Mouse (Mus musculus): ENCODE data around the gene Tmem132e. TPM values are rescaled to one million over a fixed set of nuclear protein-coding genes. Genes with fewer than 3 reads are reported as not detected.

The Tmem132e gene
- polyA plus RNA-seq, 1 experiment from 2014 or later = 0.65 TPM

DNA sequence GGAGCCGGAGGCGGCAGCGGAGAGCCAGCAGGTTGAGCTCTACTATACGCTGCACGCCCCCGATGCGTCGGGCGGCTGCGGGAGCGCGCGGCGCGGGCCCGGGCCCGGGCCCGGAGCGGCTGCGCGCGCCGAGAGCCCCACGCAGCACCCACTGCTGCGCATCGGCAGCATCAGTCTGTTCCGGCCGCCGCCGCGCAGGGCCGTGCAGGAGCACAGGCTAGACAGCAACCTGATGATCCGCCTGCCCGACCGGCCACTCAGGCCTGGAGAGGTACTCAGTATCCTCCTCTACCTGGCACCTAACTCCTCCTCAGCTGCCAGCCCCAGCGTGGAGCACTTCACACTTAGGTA is 46.1 kb downstream of the Tmem132e start:
- Histone ChIP-seq H3K27me3 (replicated peaks) (peaks cover 40% of the 10 kb centered on the region), H3K9me3 (no peaks in the 10 kb centered on the region), H3K36me3 (no peaks in the 10 kb centered on the region), H3K4me1 (peaks cover 7% of the 10 kb centered on the region; the same call in 1 of the 2 replicates), H3K27ac (no peak overlapping the region), H3K4me2 (peak overlapping the region; percentile 57), H3K4me3 (replicated peaks) (peak overlapping the region; percentile 32), H3K9ac (no peak overlapping the region)
- ATAC-seq (ENCODE audit: insufficient read depth, low FRiP score, low read depth) = no peak
- 4% methylated on average over 36 of the region's 36 CpGs for WGBS

DNA sequence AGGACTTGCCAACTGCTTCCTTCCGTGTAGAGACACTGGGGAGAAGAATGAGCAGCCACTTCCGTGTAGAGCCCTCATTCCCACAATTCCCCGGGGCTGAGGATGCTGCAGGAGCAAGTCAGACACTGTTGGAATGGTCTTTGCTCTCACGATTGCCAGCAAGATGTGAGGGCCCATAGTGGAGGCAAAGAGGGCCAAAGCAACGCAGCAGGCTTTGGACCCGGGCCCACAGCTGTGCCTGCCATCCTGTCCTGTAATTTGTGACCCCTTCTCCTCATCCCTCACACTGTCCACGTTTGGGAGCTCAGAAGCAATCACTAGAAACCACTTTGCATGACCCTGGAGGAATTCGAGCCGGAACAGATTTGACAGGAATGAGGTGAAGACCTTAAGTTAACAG is 59.8 kb downstream of the Tmem132e start:
- Histone ChIP-seq H3K9me3 (no peaks in the 10 kb centered on the region), H3K4me1 (no peaks in the 10 kb centered on the region), H3K27ac (no peak overlapping the region), H3K9ac (no peak overlapping the region), H3K36me3 (no peaks in the 10 kb centered on the region), H3K4me2 (no peak overlapping the region), H3K27me3 (replicated peaks) (no peaks in the 10 kb centered on the region), H3K4me3 (replicated peaks) (no peak overlapping the region)
- no peak for ATAC-seq (ENCODE audit: insufficient read depth, low FRiP score, low read depth)
- WGBS = 54% methylated on average over 9 of the region's 9 CpGs

DNA sequence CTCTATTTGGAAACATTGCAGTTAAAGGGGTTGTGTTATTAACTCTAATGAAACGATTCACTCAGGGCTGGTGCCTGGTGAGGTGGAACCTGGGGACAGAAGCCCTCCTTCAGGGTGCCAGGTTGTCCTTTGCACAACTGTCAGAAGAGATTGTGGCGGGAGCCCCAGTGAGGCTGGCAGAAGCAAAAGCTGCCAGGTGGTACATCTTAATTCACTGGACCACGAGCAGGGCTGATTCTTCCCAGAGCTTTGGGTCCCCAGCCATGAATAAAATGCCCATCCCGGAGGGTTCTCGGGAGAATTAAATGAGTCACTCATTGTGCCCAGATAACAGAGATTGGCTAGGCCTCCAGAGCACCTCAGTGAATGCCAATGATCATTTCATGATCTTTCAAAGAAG is 63.8 kb downstream of the Tmem132e start:
- Histone ChIP-seq H3K27ac (no peak overlapping the region), H3K4me1 (no peaks in the 10 kb centered on the region), H3K9me3 (no peaks in the 10 kb centered on the region), H3K36me3 (no peaks in the 10 kb centered on the region), H3K4me2 (no peak overlapping the region), H3K4me3 (replicated peaks) (no peak overlapping the region), H3K9ac (no peak overlapping the region), H3K27me3 (replicated peaks) (no peaks in the 10 kb centered on the region)
- WGBS = 72% methylated on average over 5 of the region's 5 CpGs
- no peak for ATAC-seq (ENCODE audit: insufficient read depth, low FRiP score, low read depth)

DNA sequence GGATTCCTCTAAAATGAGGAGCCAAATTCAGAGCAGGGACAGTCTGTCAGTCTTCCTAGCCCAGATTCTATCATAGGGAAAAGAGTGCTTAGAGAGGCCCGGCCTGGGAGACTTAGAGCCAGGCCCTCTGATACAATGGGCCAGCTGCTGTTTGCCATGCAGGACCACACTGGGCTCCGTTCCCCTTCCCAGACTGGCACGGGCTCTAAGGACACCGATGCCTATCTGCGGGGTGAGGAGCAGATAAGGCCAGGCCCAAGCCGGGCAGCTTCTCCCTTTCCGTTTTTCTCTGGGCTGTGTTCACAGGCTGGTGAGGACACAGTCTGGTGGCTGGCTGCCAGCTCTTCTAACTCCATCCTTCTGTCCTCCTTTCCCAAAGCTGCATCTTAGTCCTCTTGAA is 64.5 kb downstream of the Tmem132e start:
- no peak overlapping the region for H3K27ac ChIP-seq
- H3K4me2 ChIP-seq = no peak overlapping the region
- 74% methylated on average over 7 of the region's 7 CpGs for WGBS
- H3K9ac ChIP-seq = no peak overlapping the region
- H3K4me3 ChIP-seq (replicated peaks) = no peak overlapping the region
- H3K4me1 ChIP-seq = no peaks in the 10 kb centered on the region
- no peak for ATAC-seq (ENCODE audit: insufficient read depth, low FRiP score, low read depth)
- no peaks in the 10 kb centered on the region for H3K27me3 ChIP-seq (replicated peaks)
- no peaks in the 10 kb centered on the region for H3K9me3 ChIP-seq
- H3K36me3 ChIP-seq = no peaks in the 10 kb centered on the region

DNA sequence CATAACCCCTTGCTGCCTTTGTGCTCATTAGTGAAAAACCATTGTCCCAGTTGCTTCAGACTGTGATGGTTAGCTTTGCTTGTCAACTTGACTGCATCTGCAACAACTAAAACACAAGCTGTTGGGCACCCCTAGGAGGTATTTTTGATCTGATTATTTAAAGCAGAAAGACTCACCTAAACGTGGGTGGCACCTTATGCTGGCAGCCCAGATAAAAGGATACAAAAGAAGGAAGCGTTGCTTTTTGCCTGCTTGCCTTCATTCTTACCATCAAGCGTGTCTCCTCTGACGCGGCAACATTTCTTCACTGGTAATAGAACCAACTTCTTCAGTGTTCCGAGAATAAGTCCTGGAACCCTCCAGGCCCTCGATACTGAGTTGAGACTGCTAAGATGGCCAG is 72.6 kb downstream of the Tmem132e start:
- no peaks in the 10 kb centered on the region for H3K27me3 ChIP-seq (replicated peaks)
- no peak for ATAC-seq (ENCODE audit: insufficient read depth, low FRiP score, low read depth)
- H3K27ac ChIP-seq = no peak overlapping the region
- 84% methylated on average over 7 of the region's 7 CpGs for WGBS
- no peak overlapping the region for H3K4me3 ChIP-seq (replicated peaks)
- H3K36me3 ChIP-seq = no peaks in the 10 kb centered on the region
- no peak overlapping the region for H3K9ac ChIP-seq
- H3K4me2 ChIP-seq = no peak overlapping the region
- H3K4me1 ChIP-seq = no peaks in the 10 kb centered on the region
- no peaks in the 10 kb centered on the region for H3K9me3 ChIP-seq

DNA sequence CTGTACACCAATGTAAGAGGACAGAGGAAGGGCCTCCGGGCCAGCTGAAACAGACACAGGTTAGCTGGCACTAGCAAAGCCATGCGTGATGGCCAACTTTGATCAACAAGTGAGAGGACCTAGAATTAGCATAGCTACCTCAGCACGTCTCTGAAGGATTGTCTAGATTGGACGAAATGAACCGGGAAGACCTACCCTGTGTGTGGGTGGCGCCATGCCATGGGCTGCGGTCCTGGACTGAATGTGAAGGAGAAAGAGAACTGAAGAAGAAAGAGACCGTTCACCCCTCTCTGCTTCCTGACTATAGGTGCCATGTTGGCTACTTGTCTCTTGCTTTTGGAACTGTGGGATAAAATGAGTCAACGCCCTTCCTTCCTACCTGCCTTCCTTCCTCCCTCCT is 76.8 kb downstream of the Tmem132e start:
- 88% methylated on average over 9 of the region's 9 CpGs for WGBS
- no peak overlapping the region for H3K9ac ChIP-seq
- no peaks in the 10 kb centered on the region for H3K9me3 ChIP-seq
- H3K4me1 ChIP-seq = no peaks in the 10 kb centered on the region
- no peak for ATAC-seq (ENCODE audit: insufficient read depth, low FRiP score, low read depth)
- no peak overlapping the region for H3K27ac ChIP-seq
- no peaks in the 10 kb centered on the region for H3K36me3 ChIP-seq
- H3K27me3 ChIP-seq (replicated peaks) = no peaks in the 10 kb centered on the region
- H3K4me3 ChIP-seq (replicated peaks) = no peak overlapping the region
- no peak overlapping the region for H3K4me2 ChIP-seq

DNA sequence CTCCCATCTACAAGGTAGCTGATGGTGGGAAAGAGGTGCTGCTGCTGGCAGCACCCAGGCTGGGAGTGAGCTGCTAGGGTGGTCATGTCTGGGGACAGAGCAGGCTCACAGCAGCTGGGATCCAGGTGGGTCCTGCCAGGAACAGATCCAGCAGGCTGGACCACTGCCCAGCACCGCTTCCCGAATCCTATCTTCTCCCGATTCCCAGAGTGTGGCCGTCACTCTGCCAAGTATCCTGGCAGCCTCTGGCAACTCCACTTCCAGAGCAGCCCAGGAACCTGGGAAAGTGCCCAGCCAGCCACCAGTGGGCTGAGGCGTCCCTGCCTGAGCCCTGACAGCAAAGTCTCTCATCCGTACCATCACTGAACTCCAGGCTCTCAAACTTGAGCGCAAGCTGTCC is 78.5 kb downstream of the Tmem132e start:
- H3K9ac ChIP-seq = no peak overlapping the region
- H3K27ac ChIP-seq = no peak overlapping the region
- H3K36me3 ChIP-seq = no peaks in the 10 kb centered on the region
- WGBS = 60% methylated on average over 7 of the region's 7 CpGs
- H3K9me3 ChIP-seq = no peaks in the 10 kb centered on the region
- H3K27me3 ChIP-seq (replicated peaks) = no peaks in the 10 kb centered on the region
- no peak overlapping the region for H3K4me3 ChIP-seq (replicated peaks)
- ATAC-seq (ENCODE audit: insufficient read depth, low FRiP score, low read depth) = no peak
- H3K4me2 ChIP-seq = no peak overlapping the region
- no peaks in the 10 kb centered on the region for H3K4me1 ChIP-seq

DNA sequence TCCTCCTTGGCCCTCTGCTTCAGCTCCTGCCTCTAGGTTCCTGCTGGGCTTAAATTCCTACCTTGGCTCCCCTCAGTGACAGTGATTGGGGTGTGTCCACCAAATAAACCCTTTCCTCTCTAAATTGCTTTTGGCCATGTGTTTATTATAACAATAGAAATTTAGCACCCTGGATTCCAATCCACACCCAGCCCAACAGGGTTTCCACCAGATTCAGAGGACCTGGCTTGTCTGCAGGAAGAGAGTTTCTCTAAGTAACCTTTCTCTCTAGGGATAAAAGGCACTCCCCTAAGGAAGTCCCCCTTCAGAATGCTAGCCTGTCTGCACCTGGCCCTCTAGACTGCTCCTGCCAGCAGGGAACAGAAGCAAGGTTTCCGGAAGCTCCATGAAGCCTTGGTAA is 82.4 kb downstream of the Tmem132e start:
- Histone ChIP-seq H3K4me1 (no peaks in the 10 kb centered on the region), H3K9me3 (no peaks in the 10 kb centered on the region), H3K9ac (no peak overlapping the region), H3K27ac (no peak overlapping the region), H3K4me3 (replicated peaks) (no peak overlapping the region), H3K27me3 (replicated peaks) (no peaks in the 10 kb centered on the region), H3K36me3 (no peaks in the 10 kb centered on the region), H3K4me2 (no peak overlapping the region)
- ATAC-seq (ENCODE audit: insufficient read depth, low FRiP score, low read depth) = no peak
- 84% methylated on average over 1 of the region's 1 CpGs for WGBS

DNA sequence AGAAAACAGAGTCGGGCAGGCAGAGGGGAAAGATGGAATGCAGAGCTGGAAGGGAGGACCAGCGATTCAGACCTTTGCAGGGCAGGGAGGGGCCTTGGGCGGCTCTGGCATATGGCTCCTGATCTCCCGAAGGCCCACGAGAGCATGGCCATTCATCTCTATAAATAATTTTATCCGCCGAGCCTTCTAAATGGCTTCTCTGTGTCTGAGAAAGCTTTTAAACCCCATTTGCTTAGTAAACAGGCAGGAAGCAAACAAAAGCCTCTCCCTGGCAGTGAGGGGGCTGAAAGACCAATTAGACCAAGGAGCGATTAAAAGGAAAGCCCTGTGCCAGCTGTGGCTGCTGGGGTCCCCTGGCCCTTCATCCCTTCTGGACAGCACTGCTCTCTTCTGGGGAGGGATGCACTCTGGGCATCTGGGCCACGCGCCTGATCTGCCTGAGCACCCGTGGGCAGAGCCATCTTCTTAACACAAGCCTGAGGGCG is 84.5 kb downstream of the Tmem132e start:
- no peaks in the 10 kb centered on the region for H3K9me3 ChIP-seq

DNA sequence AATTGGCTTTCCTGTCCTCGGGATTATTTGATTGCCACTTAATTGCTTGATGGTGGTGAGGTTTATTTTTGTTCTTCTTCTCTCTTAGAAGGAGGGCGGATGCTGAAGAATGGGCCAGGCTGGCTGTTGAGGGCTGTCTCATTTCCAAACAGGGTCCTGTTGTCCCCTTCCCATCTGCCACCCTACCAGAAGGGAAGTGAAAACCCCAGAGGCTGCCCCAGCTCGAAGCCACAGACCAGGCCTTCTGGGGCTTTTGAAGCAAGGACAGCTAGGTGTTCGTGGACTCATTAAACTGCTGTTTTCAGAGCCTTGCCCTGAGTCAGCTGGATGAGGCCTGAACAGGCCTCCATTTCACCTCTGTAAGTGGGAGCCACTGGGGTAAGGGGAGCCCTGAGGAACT is 87.4 kb downstream of the Tmem132e start:
- no peak for ATAC-seq (ENCODE audit: insufficient read depth, low FRiP score, low read depth)
- no peaks in the 10 kb centered on the region for H3K36me3 ChIP-seq
- H3K27me3 ChIP-seq (replicated peaks) = no peaks in the 10 kb centered on the region
- WGBS = 60% methylated on average over 4 of the region's 4 CpGs
- no peak overlapping the region for H3K4me3 ChIP-seq (replicated peaks)
- no peak overlapping the region for H3K4me2 ChIP-seq
- no peak overlapping the region for H3K27ac ChIP-seq
- no peaks in the 10 kb centered on the region for H3K4me1 ChIP-seq
- H3K9ac ChIP-seq = no peak overlapping the region
- no peaks in the 10 kb centered on the region for H3K9me3 ChIP-seq

More for the DNA sequence above, 84.5 kb downstream of the Tmem132e start:
- no peak overlapping the region for H3K4me2 ChIP-seq
- H3K27me3 ChIP-seq (replicated peaks) = no peaks in the 10 kb centered on the region
- H3K27ac ChIP-seq = no peak overlapping the region
- WGBS = 31% methylated on average over 12 of the region's 12 CpGs
- H3K4me1 ChIP-seq = no peaks in the 10 kb centered on the region
- no peak overlapping the region for H3K9ac ChIP-seq
- ATAC-seq (ENCODE audit: insufficient read depth, low FRiP score, low read depth) = no peak
- no peaks in the 10 kb centered on the region for H3K36me3 ChIP-seq
- no peak overlapping the region for H3K4me3 ChIP-seq (replicated peaks)

DNA sequence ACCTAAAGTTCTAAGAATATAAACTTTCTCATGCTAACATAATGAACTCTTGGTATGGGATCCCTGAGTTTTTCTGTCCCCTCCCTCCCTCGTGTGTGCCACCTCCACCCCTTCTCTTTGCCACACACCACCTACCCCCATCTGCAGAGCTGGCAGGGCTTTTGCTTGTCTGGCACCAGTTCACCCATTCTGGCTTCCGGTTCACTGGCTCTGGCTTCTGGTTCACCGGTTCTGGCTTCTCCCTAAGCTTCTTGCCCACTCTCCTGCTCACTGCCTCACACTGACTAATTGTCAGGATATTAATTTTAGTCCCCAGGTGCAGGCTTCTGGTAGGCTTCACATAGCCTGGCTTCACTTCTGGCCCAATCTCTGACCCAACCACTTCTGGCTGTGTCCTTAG is 88.7 kb downstream of the Tmem132e start:
- Histone ChIP-seq H3K9ac (no peak overlapping the region), H3K4me3 (replicated peaks) (no peak overlapping the region), H3K27me3 (replicated peaks) (no peaks in the 10 kb centered on the region), H3K9me3 (no peaks in the 10 kb centered on the region), H3K4me2 (no peak overlapping the region), H3K27ac (no peak overlapping the region), H3K36me3 (no peaks in the 10 kb centered on the region), H3K4me1 (no peaks in the 10 kb centered on the region)
- no peak for ATAC-seq (ENCODE audit: insufficient read depth, low FRiP score, low read depth)
- 88% methylated on average over 3 of the region's 3 CpGs for WGBS

DNA sequence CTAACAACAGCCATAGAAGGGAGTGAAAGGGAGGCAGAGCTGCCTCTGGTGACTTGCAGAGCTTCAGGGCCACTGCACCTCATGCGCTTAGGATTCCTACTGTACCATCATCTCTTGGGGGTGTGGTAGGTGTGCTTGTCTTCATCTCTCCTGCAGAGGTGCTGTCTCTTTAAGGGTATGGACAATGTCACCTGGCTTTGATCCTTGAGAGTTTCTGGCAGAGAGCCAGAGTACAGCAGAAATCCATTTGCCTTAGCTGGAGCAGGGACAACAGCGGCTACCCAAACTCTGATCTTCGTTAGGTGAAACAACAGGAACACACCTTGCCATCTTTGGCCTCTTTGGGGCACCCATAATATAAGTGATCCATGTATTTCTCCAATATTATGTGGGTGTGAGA is 92.2 kb downstream of the Tmem132e start:
- ATAC-seq (ENCODE audit: insufficient read depth, low FRiP score, low read depth) = no peak
- Histone ChIP-seq H3K4me1 (no peaks in the 10 kb centered on the region), H3K9ac (no peak overlapping the region), H3K9me3 (no peaks in the 10 kb centered on the region), H3K36me3 (no peaks in the 10 kb centered on the region), H3K4me3 (replicated peaks) (no peak overlapping the region), H3K4me2 (no peak overlapping the region), H3K27ac (no peak overlapping the region), H3K27me3 (replicated peaks) (no peaks in the 10 kb centered on the region)
- 65% methylated on average over 3 of the region's 3 CpGs for WGBS

DNA sequence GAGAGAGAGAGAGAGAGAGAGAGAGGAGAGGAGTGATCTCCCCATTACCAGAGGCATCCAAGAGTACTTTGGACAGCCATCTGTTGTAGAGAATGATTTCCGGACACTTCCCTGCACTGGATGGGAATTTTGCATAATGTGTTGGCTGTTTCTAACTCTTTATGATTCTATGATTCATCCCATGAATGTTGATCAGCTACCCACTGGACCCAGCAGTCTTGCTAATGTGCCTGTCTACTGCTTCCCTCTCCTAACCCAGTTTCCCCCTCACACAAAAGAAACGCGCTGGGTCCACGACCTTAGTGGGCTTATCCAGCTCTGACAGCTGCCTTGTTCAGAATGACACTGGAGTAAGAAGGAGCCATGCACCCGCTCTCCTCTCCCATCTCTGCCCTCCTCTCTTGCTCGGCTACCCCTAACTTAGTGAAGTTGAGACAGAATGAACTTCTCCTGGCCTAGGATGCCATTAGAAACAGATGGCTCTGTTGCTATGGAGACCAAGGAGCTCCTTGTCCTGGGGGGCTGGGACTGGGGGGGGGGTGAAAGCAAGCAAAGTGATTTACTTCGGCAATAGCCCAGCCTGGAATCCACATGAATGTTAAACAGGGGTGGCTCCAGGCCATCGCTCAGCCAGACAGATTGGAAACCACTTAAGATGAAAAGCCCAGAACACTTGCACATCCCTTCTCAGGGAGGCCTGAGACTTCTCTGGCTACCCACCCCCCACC is 98.8 kb downstream of the Tmem132e start:
- Histone ChIP-seq H3K9me3 (no peaks in the 10 kb centered on the region), H3K27me3 (replicated peaks) (no peaks in the 10 kb centered on the region), H3K27ac (no peak overlapping the region), H3K36me3 (no peaks in the 10 kb centered on the region), H3K9ac (no peak overlapping the region), H3K4me3 (replicated peaks) (no peak overlapping the region), H3K4me1 (no peaks in the 10 kb centered on the region), H3K4me2 (no peak overlapping the region)
- ATAC-seq (ENCODE audit: insufficient read depth, low FRiP score, low read depth) = no peak
- WGBS = 32% methylated on average over 8 of the region's 8 CpGs

Data from stomach, embryonic 15.5 days (tissue).